Mouse (Mus musculus) embryonic stem cell, embryonic (primary cell): ENCODE results near the gene Nuak1.

Source experiments
- CTCF ChIA-PET, 4 experiments: fragments of 300-600 bp in 2 of 4; fragments of 350-600 bp in 2 of 4; sonication (Branson Sonifier 250); formaldehyde crosslinking; loops; one replicate each; lab custom pipeline; 2022; ENCODE audit warnings: inconsistent platforms in 2 of 4; lab: Charles Lee
- POLR2A ChIA-PET, 4 experiments: fragments of 300-600 bp in 2 of 4; fragments of 350-600 bp in 2 of 4; sonication (Branson Sonifier 250); formaldehyde crosslinking; loops; one replicate each; lab custom pipeline; 2022; ENCODE audit warnings: antibody characterized with exemption in 4 of 4, inconsistent platforms in 1 of 4; lab: Charles Lee

The Nuak1 gene

GRCm38 (mm10) chr10:84457539-84457938, 17.1 kb upstream of the Nuak1 start:
- ChIA-PET CTCF (interaction anchor here in 1 of 4 experiments (1.0 kb wide), 1 partner anchor 437 kb away, joined by 3 read pairs; no protein-coding TSS in a partner anchor), POLR2A (interaction anchor here in 3 of 4 experiments (1.0 to 1.5 kb wide), 4 partner anchors 17 to 74 kb away, joined by 3 to 4 read pairs (median 3); partner anchors contain the start of gene Nuak1 (in 1 of the 3))

- ChIA-PET POLR2A (interaction anchor here in 2 of 4 experiments (1.0 to 1.4 kb wide), 2 partner anchors 58 to 75 kb away, joined by 3 read pairs; no protein-coding TSS in a partner anchor), CTCF (interaction anchor here in 1 of 4 experiments (0.7 kb wide), 1 partner anchor 18 kb away, joined by 16 read pairs; no protein-coding TSS in a partner anchor)
Measured at GRCm38 (mm10) chr10:84456632-84457320, 16.4 kb upstream of the Nuak1 start.

DNA sequence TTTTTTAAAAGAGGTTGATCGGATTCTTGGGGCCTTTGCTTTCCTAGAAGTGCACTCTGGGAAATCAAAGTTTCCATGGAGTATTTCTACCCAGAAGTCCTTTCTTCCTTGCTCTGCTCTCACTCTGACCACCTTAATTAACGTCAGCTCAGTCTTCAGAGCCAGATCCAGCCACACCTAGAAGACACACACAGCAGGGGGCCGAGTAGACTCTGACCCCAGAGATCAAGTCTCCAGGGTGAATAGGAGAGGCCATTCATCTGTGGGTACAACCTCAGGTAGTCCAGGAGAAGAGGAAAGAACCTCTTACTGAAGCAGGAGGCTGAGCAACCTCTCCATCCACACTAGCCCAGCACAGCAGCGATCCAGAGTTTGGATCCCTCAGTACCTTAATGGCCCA, 11.5 kb upstream of the Nuak1 start:
- ChIA-PET POLR2A (interaction anchor here in 1 of 4 experiments (1.2 kb wide), 1 partner anchor 33 kb away, joined by 3 read pairs; no protein-coding TSS in a partner anchor), CTCF (interaction anchor here in 3 of 4 experiments (0.5 to 1.4 kb wide), 5 partner anchors 63 to 666 kb away, joined by 3 read pairs; no protein-coding TSS in a partner anchor)

- ChIA-PET CTCF (interaction anchor here in 2 of 4 experiments (0.6 to 1.0 kb wide), 4 partner anchors 37 to 755 kb away, joined by 3 to 7 read pairs (median 4); no protein-coding TSS in a partner anchor), POLR2A (interaction anchor here in 1 of 4 experiments (1.2 kb wide), 1 partner anchor 32 kb away, joined by 3 read pairs; no protein-coding TSS in a partner anchor)
Measured at GRCm38 (mm10) chr10:84450654-84451053, 10.3 kb upstream of the Nuak1 start.

GRCm38 (mm10) chr10:84449733-84450132, 9.3 kb upstream of the Nuak1 start:
- ChIA-PET POLR2A (no interaction called here), CTCF (interaction anchor here in 2 of 4 experiments (0.6 to 1.0 kb wide), 4 partner anchors 38 to 756 kb away, joined by 3 to 7 read pairs (median 4); no protein-coding TSS in a partner anchor)

GRCm38 (mm10) chr10:84447411-84447821, 7.0 kb upstream of the Nuak1 start:
- ChIA-PET POLR2A (interaction anchor here in 2 of 4 experiments (0.5 to 2.3 kb wide), 6 partner anchors 9 to 464 kb away, joined by 3 to 5 read pairs (median 4); no protein-coding TSS in a partner anchor), CTCF (interaction anchor here in 1 of 4 experiments (1.0 to 1.5 kb wide), 2 partner anchors 9 to 67 kb away, joined by 3 to 4 read pairs; no protein-coding TSS in a partner anchor)

GRCm38 (mm10) chr10:84446661-84447060, 6.3 kb upstream of the Nuak1 start:
- ChIA-PET POLR2A (interaction anchor here in 3 of 4 experiments (0.5 to 2.3 kb wide), 5 partner anchors 9 to 1226 kb away, joined by 3 to 5 read pairs (median 4); no protein-coding TSS in a partner anchor), CTCF (interaction anchor here in 1 of 4 experiments (1.0 to 1.5 kb wide), 2 partner anchors 8 to 10 kb away, joined by 3 to 4 read pairs; no protein-coding TSS in a partner anchor)

DNA sequence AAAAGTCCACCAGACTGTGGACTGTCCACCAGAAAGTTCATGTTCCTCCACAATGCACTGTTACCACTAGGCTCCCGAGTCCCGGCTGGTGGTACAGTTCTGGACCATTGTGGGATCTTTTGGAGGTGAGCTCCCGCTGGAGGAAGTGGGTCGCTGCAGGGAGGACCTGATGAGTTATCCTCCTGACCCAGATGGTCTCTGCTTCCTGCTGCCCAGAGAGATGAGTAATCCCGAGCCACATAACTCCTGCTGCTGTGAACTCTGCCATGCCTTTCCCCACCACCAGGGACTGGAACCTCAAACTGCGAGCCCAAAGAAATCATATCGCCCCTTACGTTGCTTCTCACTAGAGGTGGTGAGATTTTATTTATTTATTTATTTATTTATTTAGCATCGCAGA, 4.0 kb upstream of the Nuak1 start:
- CTCF ChIA-PET, result no interaction called here
- POLR2A ChIA-PET, result interaction anchor here in 1 of 4 experiments (0.6 kb wide), 1 partner anchor 55 kb away, joined by 3 read pairs; no protein-coding TSS in a partner anchor

DNA sequence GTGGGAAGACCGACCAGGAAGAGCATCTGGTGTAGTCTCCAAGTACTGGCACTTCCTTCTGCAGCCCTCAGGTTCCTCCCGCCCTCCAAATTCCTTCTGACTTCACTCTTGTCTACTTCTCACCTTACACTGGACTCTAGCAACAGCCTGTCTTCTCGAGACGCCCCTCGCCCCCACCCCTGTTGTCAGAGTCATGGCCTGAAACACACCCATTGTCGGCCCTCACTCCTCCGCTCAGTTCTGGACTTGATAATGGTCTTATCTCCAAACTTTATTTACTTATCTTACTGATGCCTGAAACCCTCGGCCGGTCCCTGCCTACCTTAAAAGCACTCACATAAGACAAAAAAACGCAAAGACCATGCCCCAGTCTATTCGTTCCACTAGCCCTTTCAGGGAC, 1.4 kb upstream of the Nuak1 start:
- CTCF ChIA-PET, result interaction anchor here in 2 of 4 experiments (0.6 to 1.3 kb wide), 2 partner anchors 421 to 422 kb away, joined by 3 read pairs; no protein-coding TSS in a partner anchor

DNA sequence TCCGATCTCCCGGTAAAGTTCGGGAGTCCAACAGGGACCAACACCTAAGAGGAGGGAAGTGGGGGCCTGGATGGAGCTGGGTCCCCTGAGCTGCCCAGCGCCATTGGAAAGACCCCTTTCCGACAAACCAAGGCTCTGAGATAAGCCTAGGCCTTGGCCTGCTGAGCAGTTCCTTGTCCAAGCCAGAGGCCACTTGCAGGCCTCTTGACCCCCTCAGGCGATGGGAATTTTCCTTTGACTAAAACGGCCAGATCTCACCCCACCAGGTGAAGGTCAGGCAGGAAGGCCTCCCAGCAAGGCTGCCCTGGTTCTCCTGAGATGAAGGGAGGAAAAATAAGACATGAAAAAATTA, 1.0 kb upstream of the Nuak1 start:
- ChIA-PET CTCF (no interaction called here), POLR2A (interaction anchor here in 1 of 4 experiments (1.0 kb wide), 1 partner anchor 17 kb away, joined by 4 read pairs; no protein-coding TSS in a partner anchor)

More for the DNA sequence above, 1.4 kb upstream of the Nuak1 start:
- POLR2A ChIA-PET, result no interaction called here

DNA sequence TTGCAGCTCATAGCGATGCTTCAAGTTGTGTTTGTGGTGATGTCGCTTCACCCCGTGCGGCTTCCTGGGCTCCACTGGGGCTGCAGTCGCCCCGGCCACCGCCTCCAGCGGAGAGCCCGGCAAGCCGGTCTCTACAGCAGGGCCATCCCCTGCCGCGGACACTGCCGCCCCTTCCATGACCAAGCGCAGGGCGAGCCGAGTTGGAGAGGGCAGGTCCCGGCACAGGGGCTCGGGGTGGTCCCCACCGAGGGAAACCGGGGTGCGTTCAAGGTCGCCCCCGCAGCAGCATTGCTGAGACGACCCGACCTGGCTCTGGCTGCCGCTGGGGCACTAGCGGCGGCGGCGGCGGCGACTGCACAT, 236 bp downstream of the Nuak1 start:
- ChIA-PET CTCF (interaction anchor here in 1 of 4 experiments (3.4 kb wide), 1 partner anchor 420 kb away, joined by 17 read pairs; no protein-coding TSS in a partner anchor), POLR2A (interaction anchor here in 1 of 4 experiments (0.5 to 1.0 kb wide), 2 partner anchors 18 to 77 kb away, joined by 4 read pairs; no protein-coding TSS in a partner anchor)

- POLR2A ChIA-PET, result interaction anchor here in 3 of 4 experiments (1.1 to 1.4 kb wide), 3 partner anchors 19 to 728 kb away, joined by 3 to 4 read pairs (median 3); no protein-coding TSS in a partner anchor
- CTCF ChIA-PET, result interaction anchor here in 1 of 4 experiments (3.4 kb wide), 1 partner anchor 419 kb away, joined by 17 read pairs; no protein-coding TSS in a partner anchor
Measured at GRCm38 (mm10) chr10:84439228-84439596, 1.2 kb downstream of the Nuak1 start.

DNA sequence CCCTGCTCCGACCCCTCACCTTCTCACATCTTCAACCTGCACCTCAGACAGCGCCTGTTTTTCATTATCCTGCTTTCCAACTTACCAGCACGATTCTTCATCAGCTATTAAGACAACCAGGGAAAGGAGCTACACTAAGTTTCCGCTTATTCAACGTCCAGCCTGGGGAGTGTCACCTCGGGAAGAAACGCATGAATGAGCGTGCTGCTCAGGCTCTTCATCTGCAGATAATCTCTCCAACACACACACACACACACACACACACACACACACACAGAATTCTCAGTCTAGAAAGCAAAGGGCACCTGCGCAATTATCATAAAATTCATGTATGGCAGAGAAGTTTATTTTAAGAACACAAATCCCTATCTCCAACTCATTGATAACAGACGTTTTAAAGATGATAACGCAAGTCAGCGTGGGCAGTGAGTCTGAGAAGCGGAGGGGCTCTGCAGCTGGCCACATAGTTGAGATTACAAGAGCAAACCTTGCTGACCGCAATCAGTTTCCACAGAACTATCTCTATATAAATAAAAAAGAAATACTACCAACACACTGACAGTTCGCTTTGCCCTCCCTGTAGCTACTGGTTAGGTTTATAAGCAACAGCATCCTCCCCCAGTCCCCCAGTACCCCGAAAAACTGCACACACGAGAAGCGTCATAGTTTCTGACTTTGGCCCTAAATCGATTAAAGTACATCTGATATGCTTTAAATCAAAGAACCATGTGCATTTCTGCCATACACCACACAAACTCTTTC, 1.8 kb downstream of the Nuak1 start:
- ChIA-PET CTCF (interaction anchor here (0.6 to 3.4 kb wide), 21 partner anchors 9 to 654 kb away, joined by 3 to 17 read pairs (median 5); no protein-coding TSS in a partner anchor), POLR2A (interaction anchor here in 3 of 4 experiments (0.8 to 1.7 kb wide), 10 partner anchors 9 to 727 kb away, joined by 3 to 7 read pairs (median 4); no protein-coding TSS in a partner anchor)

DNA sequence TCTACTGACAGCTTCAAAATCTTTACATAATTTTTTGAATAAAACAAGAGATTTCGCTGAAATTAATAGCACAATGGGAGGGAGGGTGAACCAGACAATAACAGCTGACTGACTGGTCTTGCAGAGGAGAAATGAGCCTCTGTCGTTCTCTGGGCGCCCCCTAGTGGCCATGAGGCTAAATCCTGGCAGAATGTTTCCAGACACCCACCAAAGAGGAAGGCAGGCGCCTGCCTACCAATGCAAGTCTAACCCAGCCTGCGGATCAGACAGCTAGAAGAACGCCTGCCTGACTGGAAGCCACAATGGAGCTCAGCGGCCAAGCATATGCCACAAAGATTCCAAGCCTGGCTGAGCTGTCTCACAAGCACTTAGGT, 2.4 kb downstream of the Nuak1 start:
- ChIA-PET CTCF (interaction anchor here (0.5 to 3.4 kb wide), 36 partner anchors 9 to 904 kb away, joined by 3 to 17 read pairs (median 4); partner anchors contain the start of gene Aldh1l2 (in 1 of the 4)), POLR2A (interaction anchor here in 3 of 4 experiments (0.8 to 1.7 kb wide), 11 partner anchors 9 to 726 kb away, joined by 3 to 7 read pairs (median 4); no protein-coding TSS in a partner anchor)

- POLR2A ChIA-PET, result interaction anchor here in 3 of 4 experiments (0.8 to 1.7 kb wide), 10 partner anchors 8 to 618 kb away, joined by 3 to 7 read pairs (median 4); no protein-coding TSS in a partner anchor
- CTCF ChIA-PET, result interaction anchor here (0.5 to 3.4 kb wide), 35 partner anchors 9 to 904 kb away, joined by 3 to 17 read pairs (median 4); partner anchors contain the start of gene Aldh1l2 (in 1 of the 4)
Measured at GRCm38 (mm10) chr10:84437166-84438048, 3.0 kb downstream of the Nuak1 start.

- CTCF ChIA-PET, result interaction anchor here in 3 of 4 experiments (0.6 to 1.1 kb wide), 3 partner anchors 12 to 416 kb away, joined by 3 to 4 read pairs (median 3); no protein-coding TSS in a partner anchor
- POLR2A ChIA-PET, result interaction anchor here in 2 of 4 experiments (0.7 to 1.4 kb wide), 3 partner anchors 17 to 46 kb away, joined by 3 to 4 read pairs (median 3); no protein-coding TSS in a partner anchor
Measured at GRCm38 (mm10) chr10:84435930-84436329, 4.5 kb downstream of the Nuak1 start.
